Mouse (Mus musculus) heart, embryonic 10.5 days (tissue): ENCODE data around the gene Chst8. TPM values are rescaled to one million over a fixed set of nuclear protein-coding genes. Genes with fewer than 3 reads are reported as not detected.

Experiments used
- DNase-seq: peaks from one replicate; pipeline ENCODE4 v3.0.0-alpha.2; 2017; ENCODE audit warnings: low spot score
- H3K27ac ChIP-seq: fragments of 300-500 bp; sonication (generic); 2 replicates; pipeline ENCODE4 v1.5.1; 2016; ENCODE audit warnings: mild to moderate bottlenecking
- H3K27me3 ChIP-seq: fragments of 300-500 bp; sonication (generic); 2 replicates; pipeline ENCODE4 v1.6.1; 2016; ENCODE audit warnings: mild to moderate bottlenecking; ENCODE audit not compliant: poor library complexity, insufficient read depth, severe bottlenecking
- H3K36me3 ChIP-seq: fragments of 300-500 bp; sonication (generic); 2 replicates; pipeline ENCODE4 v1.6.1; 2016; ENCODE audit warnings: mild to moderate bottlenecking, moderate library complexity
- H3K4me1 ChIP-seq: fragments of 300-500 bp; sonication (generic); 2 replicates; pipeline ENCODE4 v1.6.1; 2016; ENCODE audit warnings: mild to moderate bottlenecking
- H3K4me3 ChIP-seq: fragments of 300-500 bp; sonication (generic); 2 replicates; pipeline ENCODE4 v1.5.1; 2016; ENCODE audit warnings: mild to moderate bottlenecking, moderate library complexity
- H3K9me3 ChIP-seq: fragments of 300-500 bp; sonication (generic); 2 replicates; pipeline ENCODE4 v1.6.1; 2016; ENCODE audit warnings: mild to moderate bottlenecking, moderate library complexity
- WGBS: fragments of 180-500 bp; shearing (Covaris S2); methylation state at CpG from one replicate; pipeline ENCODE4 v1.1.7; 2016; 5-methylcytosine and 5-hydroxymethylcytosine counted together
- polyA plus RNA-seq: library from polyadenylated mRNA; unstranded; fragments of >200 nt; fragmentation: Nextera tagmentation; extraction: Ambion mirVana; gene quantifications from 2 replicates; pipeline ENCODE4 v1.2.1, GENCODE M21; 2016

Gene Chst8
- polyA plus RNA-seq, 1 experiment from 2014 or later, result 2.1 TPM

DNA sequence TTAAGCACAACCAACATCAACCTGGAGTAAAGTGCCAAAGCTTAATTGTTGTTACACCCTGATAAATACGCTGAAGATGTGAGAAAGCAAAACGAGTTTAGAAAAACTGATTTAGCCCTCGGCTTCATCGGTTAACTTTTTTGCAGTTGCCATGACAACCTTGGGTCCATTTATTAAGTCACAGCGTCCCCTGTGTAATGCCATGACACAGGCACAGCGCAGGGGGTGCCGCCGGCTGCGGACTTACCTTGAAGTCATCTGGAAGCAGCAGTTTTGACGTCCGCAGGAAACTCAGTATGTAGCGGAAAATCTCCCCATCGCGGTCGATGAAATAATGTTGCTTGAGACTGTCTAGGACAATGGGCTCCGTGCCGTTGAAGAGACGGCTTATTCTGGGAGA, 167.9 kb downstream of the Chst8 start:
- no peak for DNase-seq
- Histone ChIP-seq H3K4me1 (peaks cover 14% of the 10 kb centered on the region; the same call in 1 of the 2 replicates), H3K9me3 (no peaks in the 10 kb centered on the region; the same call in 1 of the 2 replicates), H3K27me3 (no peaks in the 10 kb centered on the region), H3K27ac (no peak overlapping the region), H3K36me3 (peaks cover 96% of the 10 kb centered on the region), H3K4me3 (no peak overlapping the region)
- 90% methylated on average over 18 of the region's 18 CpGs for WGBS

DNA sequence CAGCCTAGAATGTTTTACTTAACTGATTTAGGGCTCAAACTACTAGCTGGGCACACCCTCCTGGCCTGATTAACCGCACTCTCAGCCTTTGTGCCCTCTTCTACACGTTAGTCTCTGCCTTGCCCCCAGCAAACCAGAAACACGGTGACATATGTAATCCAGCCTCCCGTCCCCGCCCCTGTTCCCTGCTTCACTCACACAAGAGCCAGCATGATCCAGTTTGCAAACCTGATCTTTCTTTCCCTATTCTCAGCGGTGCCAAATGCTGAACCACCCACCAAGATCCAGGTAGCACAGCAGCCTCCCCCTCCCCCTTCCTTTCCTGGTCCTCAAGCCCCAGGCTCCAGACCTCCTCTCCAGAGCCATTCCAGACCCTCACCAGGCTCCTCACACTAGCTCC, 169.2 kb downstream of the Chst8 start:
- no peaks in the 10 kb centered on the region; the same call in 1 of the 2 replicates for H3K9me3 ChIP-seq
- no peak for DNase-seq
- H3K27me3 ChIP-seq, result no peaks in the 10 kb centered on the region
- H3K27ac ChIP-seq, result no peak overlapping the region
- peaks cover 94% of the 10 kb centered on the region for H3K36me3 ChIP-seq
- no peak overlapping the region for H3K4me3 ChIP-seq
- H3K4me1 ChIP-seq, result peaks cover 14% of the 10 kb centered on the region; the same call in 1 of the 2 replicates
- 76% methylated on average over 6 of the region's 6 CpGs for WGBS

DNA sequence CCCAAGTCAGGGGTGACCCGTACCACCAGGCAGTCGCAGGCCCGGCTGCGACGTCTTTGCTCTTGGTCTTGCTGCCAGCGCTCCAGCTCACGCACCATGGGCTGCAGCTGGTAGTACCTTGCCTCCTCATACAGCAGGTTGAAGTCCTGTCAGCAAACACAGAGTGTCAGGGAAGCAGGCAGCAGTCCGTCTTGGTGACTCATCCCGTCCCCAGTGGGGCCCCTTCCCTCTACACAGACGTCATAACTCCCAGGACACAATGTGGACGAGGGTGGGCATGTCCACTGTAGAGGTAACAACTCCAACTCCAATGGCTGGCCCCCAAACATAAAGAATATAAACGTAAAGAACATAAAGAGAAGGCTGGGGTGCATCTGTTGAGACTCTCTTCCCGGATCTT, 170.5 kb downstream of the Chst8 start:
- no peak for DNase-seq
- Histone ChIP-seq H3K9me3 (no peaks in the 10 kb centered on the region), H3K27ac (no peak overlapping the region), H3K4me1 (peaks cover 11% of the 10 kb centered on the region; the same call in 1 of the 2 replicates), H3K27me3 (no peaks in the 10 kb centered on the region), H3K36me3 (peaks cover 81% of the 10 kb centered on the region), H3K4me3 (no peak overlapping the region)
- WGBS, result 65% methylated on average over 13 of the region's 13 CpGs

DNA sequence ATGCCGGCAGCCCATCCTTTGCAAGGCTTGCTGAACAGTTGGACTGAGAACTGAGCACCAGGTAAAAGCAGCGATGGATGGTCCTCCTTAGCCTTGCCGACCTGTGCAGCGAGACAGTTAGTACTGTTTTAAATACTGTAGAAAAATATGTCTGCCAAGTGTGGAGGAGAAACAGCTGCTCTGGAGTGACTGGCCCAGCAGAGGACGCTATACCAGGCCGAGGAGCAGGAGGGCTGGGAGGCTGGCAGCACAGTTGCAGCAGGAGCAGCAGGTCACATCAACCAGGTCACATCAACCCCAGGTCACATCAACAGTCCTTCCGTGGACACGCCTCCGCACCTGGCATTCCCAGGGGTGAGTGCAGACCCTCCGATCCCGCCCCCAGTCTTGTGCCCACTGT, 172.7 kb downstream of the Chst8 start:
- 85% methylated on average over 11 of the region's 11 CpGs for WGBS
- Histone ChIP-seq H3K4me3 (no peak overlapping the region), H3K4me1 (0 out of 2 replicates have a peak, but pooled peaks cover 4% of the 10 kb centered on the region), H3K36me3 (peaks cover 61% of the 10 kb centered on the region), H3K27me3 (no peaks in the 10 kb centered on the region), H3K9me3 (no peaks in the 10 kb centered on the region), H3K27ac (no peak overlapping the region)
- DNase-seq, result no peak

DNA sequence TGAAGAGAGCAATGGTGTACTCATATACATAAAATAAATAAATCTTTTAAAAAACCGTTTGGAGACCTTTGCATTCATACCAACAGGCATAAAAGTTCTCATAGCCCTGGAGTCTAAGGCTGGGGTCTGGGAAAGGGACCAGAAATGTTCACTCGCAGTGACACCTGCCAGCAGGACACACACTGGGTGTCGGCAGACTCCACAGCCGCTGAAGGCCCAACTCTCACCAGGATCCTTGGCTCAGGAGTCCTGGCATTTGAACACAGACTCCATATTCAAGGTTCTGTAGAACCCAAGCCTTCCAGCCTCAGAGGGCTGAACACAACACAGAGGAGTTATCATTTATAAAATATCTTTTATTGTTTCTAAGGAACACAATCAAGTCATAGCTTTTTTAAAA, 175.8 kb downstream of the Chst8 start:
- no peak for DNase-seq
- Histone ChIP-seq H3K4me3 (no peak overlapping the region), H3K9me3 (no peaks in the 10 kb centered on the region), H3K27me3 (no peaks in the 10 kb centered on the region), H3K27ac (no peak overlapping the region), H3K4me1 (no peaks in the 10 kb centered on the region), H3K36me3 (peaks cover 31% of the 10 kb centered on the region)
- WGBS, result 71% methylated on average over 4 of the region's 4 CpGs

DNA sequence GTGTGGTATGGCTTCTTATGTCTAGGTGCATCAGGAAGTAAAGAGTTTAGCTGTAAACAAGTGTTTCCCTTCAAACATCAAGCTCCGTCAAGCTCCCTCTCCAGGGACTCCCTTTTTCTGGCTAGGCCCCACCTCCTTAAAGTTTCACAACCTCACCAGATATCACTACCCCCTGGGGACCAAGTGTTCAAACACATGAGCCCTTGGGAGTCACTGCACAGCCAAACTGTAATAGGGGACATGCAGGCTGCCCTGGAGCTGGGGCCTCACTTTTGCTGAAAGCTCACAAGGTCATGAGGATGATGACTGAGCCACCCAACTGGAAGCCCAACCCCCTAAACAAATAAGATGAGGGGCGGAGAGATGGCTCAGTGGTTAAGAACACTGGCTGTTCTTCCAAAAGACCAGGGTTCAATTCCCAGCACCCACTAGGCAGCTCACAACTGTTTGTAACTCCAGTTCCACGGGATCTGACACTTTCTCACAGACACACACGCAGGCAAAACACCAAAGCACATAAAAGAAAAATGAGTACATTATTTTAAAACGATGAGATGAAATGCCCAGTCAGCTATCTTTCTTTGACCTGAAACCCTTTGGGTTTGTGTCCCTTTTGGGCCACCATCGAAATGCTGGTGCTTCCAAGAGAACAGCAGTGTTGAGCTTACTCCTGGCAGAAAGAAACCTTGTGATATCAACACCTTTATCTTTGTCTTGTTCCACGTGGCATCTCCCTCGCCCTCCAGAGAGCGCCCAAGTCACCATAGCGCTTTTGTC, 179.4 kb downstream of the Chst8 start:
- WGBS, result 78% methylated on average over 10 of the region's 10 CpGs

DNA sequence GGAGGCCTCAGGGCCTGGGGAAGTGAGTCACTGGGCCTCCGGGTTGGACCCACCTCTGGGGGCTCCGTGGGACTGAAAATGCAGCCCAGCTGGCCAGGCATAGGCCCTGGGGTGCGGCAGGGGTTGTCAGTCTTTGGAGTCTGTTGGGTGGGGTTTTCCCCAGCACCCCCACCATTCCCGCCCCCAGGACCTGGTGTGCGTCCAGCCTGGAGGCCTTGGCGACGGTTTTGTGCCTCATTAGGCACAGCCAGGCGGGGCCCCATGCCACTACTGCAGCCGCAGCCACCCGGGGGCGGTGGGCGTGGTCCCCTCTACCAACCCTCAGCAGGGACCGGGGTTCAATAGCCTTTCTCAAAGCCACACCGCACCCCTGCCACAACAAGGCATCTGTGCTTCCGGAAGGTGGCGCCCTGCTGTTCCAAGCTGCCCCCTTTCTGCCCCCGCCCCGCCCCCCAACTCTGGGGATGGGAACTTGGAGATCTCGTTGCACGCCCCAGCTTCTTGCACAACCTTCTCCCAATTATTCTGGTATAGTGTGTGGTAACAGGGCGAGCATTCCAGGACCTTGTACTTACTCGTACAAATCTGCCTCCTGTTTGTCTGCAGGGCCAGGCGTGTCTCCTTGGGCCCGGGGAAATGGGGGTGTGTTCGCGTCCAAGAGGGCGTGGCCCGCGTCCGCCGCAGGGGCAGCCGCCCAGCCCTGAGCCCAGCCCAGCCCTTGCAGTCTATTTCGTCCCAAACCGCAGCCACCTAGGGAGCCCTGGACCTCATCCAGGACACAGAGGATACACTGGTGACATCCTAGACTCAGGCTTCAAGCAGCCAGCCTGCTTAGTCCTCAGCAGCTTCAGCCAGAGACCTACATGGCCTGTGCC, 182.1 kb downstream of the Chst8 start:
- WGBS, result 1% methylated on average over 33 of the region's 34 CpGs
- 0 out of 2 replicates have a peak, but pooled peaks cover 3% of the 10 kb centered on the region for H3K27me3 ChIP-seq

More for the DNA sequence above, 179.4 kb downstream of the Chst8 start:
- Histone ChIP-seq H3K27me3 (0 out of 2 replicates have a peak, but pooled peaks cover 3% of the 10 kb centered on the region), H3K4me3 (no peak overlapping the region), H3K4me1 (peaks cover 15% of the 10 kb centered on the region), H3K36me3 (no peaks in the 10 kb centered on the region), H3K9me3 (no peaks in the 10 kb centered on the region), H3K27ac (no peak overlapping the region)
- no peak for DNase-seq

DNA sequence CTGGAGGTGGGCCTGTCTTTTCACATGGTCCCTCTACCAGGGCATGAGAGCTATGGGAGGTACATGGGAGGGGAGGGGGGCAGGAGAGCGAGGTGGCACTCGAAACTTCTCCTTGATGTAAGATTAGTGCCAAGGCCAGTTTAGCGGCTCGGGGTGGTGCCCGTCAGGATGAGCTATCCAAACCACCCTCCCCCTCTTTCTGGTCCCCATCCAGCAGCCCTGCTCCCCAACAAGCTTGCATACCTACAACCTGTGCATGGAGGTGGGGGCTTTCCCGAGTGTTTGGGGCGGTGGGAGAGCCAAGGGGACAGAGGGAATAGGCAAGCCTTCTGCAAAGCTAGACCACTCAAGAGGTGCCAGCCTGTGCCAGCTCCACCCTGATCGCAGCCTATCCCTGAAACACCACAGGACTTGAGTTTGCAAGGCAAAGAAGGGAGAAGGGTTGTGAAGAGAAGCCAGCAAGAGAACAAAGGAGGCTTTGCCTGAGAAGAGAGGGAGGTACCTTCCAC, 182.8 kb downstream of the Chst8 start:
- Histone ChIP-seq H3K27ac (peak overlapping the region; percentile 81), H3K36me3 (no peaks in the 10 kb centered on the region), H3K4me3 (peak overlapping the region; percentile 62), H3K4me1 (peaks cover 15% of the 10 kb centered on the region), H3K27me3 (0 out of 2 replicates have a peak, but pooled peaks cover 3% of the 10 kb centered on the region), H3K9me3 (no peaks in the 10 kb centered on the region)
- 48% methylated on average over 8 of the region's 8 CpGs for WGBS
- no peak for DNase-seq

More for the DNA sequence above, 182.1 kb downstream of the Chst8 start:
- Histone ChIP-seq H3K9me3 (no peaks in the 10 kb centered on the region), H3K36me3 (no peaks in the 10 kb centered on the region), H3K27ac (peak overlapping the region; percentile 81), H3K4me1 (peaks cover 15% of the 10 kb centered on the region), H3K4me3 (peak overlapping the region; percentile 62)
- DNase-seq, result peak; percentile 81

Other genes starting within 250 kb of the Chst8 start
- gene Kctd15, start 156.0 kb downstream of the Chst8 start, polyA plus RNA-seq, result 15.3 and 25.5 TPM in 2 replicates
- 60.8 and 64.5 TPM in 2 replicates for gene Pepd, start 99.7 kb upstream of the Chst8 start, polyA plus RNA-seq
- gene Cebpg, start 243.9 kb upstream of the Chst8 start, polyA plus RNA-seq, result 17.5 and 29.3 TPM in 2 replicates